Mouse (Mus musculus): ENCODE results near the gene Pde7b. TPM values are rescaled to one million over a fixed set of nuclear protein-coding genes. Genes with fewer than 3 reads are reported as not detected.
A peak's percentile ranks its signal among the peaks of the same experiment; 100 is the strongest.

Pde7b gene
- polyA plus RNA-seq, 1 experiment: 17.7 TPM

GRCm38 (mm10) chr10:20474831-20475230 is 250.0 kb downstream of the Pde7b start:
- Histone ChIP-seq H3K4me3 (replicated peaks; ENCODE audit: extremely low read depth, low read depth, low read length) (no peak overlapping the region), H3K4me1 (ENCODE audit: control insufficient read depth, insufficient read depth, low read length) (peaks cover 12% of the 10 kb centered on the region; the same call in 1 of the 2 replicates)
- 71% methylated on average over 7 of the region's 7 CpGs for WGBS
- no peak for TF ChIP-seq POLR2A (IDR thresholded peaks at IDR 0.05; ENCODE audit: borderline replicate concordance, extremely low read depth, low read depth, low read length)
- DNase-seq: no peak

GRCm38 (mm10) chr10:20474036-20474435 is 250.8 kb downstream of the Pde7b start:
- TF ChIP-seq POLR2A (IDR thresholded peaks at IDR 0.05; ENCODE audit: borderline replicate concordance, extremely low read depth, low read depth, low read length) (no peak), CTCF (IDR thresholded peaks at IDR 0.05; ENCODE audit: insufficient read depth, low read length) (no peak)
- Histone ChIP-seq H3K4me1 (ENCODE audit: control insufficient read depth, insufficient read depth, low read length) (peaks cover 10% of the 10 kb centered on the region; the same call in 1 of the 2 replicates), H3K4me3 (replicated peaks; ENCODE audit: extremely low read depth, low read depth, low read length) (no peak overlapping the region)
- 65% methylated on average over 9 of the region's 9 CpGs for WGBS
- no peak for DNase-seq

GRCm38 (mm10) chr10:20473505-20473904 is 251.4 kb downstream of the Pde7b start:
- H3K4me3 ChIP-seq (replicated peaks; ENCODE audit: extremely low read depth, low read depth, low read length): no peak overlapping the region
- no peak for DNase-seq
- H3K4me1 ChIP-seq (ENCODE audit: control insufficient read depth, insufficient read depth, low read length): peaks cover 7% of the 10 kb centered on the region; the same call in 1 of the 2 replicates
- no peak for TF ChIP-seq CTCF (IDR thresholded peaks at IDR 0.05; ENCODE audit: insufficient read depth, low read length)
- TF ChIP-seq POLR2A (IDR thresholded peaks at IDR 0.05; ENCODE audit: borderline replicate concordance, extremely low read depth, low read depth, low read length): no peak
- 93% methylated on average over 5 of the region's 5 CpGs for WGBS

- Histone ChIP-seq H3K4me1 (ENCODE audit: control insufficient read depth, insufficient read depth, low read length) (peaks cover 7% of the 10 kb centered on the region; the same call in 1 of the 2 replicates), H3K4me3 (replicated peaks; ENCODE audit: extremely low read depth, low read depth, low read length) (peak overlapping the region; percentile 8)
- WGBS: 41% methylated on average over 8 of the region's 8 CpGs
- TF ChIP-seq CTCF (IDR thresholded peaks at IDR 0.05; ENCODE audit: insufficient read depth, low read length) (no peak), POLR2A (IDR thresholded peaks at IDR 0.05; ENCODE audit: borderline replicate concordance, extremely low read depth, low read depth, low read length) (no peak)
- no peak for DNase-seq
Measured at GRCm38 (mm10) chr10:20472007-20472406, 252.9 kb downstream of the Pde7b start.

- 77% methylated on average over 3 of the region's 3 CpGs for WGBS
- Histone ChIP-seq H3K4me1 (ENCODE audit: control insufficient read depth, insufficient read depth, low read length) (no peaks in the 10 kb centered on the region), H3K4me3 (replicated peaks; ENCODE audit: extremely low read depth, low read depth, low read length) (no peak overlapping the region)
- TF ChIP-seq POLR2A (IDR thresholded peaks at IDR 0.05; ENCODE audit: borderline replicate concordance, extremely low read depth, low read depth, low read length) (no peak), CTCF (IDR thresholded peaks at IDR 0.05; ENCODE audit: insufficient read depth, low read length) (no peak)
- no peak for DNase-seq
Measured at GRCm38 (mm10) chr10:20464631-20465030, 260.2 kb downstream of the Pde7b start.

DNA sequence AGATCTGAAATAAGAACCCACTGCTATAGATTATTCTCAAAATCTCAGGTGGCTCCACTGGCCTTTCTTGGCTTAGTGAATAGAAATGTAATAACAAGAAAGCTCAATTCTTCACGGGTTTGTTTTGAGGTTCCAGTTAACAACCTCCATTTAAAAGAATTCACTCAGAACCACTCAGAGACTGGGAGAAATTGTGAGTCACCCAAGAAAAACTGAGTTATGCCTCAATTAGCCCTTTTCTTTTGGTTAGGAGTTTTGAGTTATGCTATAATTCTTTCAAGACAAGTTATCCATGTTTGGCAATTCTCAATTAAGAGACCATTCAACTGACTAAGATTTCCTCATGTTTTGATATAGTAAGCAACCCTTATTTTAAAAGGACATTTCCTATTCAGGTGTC is 260.9 kb downstream of the Pde7b start:
- H3K4me3 ChIP-seq (replicated peaks; ENCODE audit: extremely low read depth, low read depth, low read length): no peak overlapping the region
- no peaks in the 10 kb centered on the region for H3K4me1 ChIP-seq (ENCODE audit: control insufficient read depth, insufficient read depth, low read length)
- 89% methylated on average over 1 of the region's 1 CpGs for WGBS
- TF ChIP-seq CTCF (IDR thresholded peaks at IDR 0.05; ENCODE audit: insufficient read depth, low read length) (no peak), POLR2A (IDR thresholded peaks at IDR 0.05; ENCODE audit: borderline replicate concordance, extremely low read depth, low read depth, low read length) (no peak)
- DNase-seq: no peak

GRCm38 (mm10) chr10:20462596-20462995 is 262.3 kb downstream of the Pde7b start:
- Histone ChIP-seq H3K4me1 (ENCODE audit: control insufficient read depth, insufficient read depth, low read length) (no peaks in the 10 kb centered on the region), H3K4me3 (replicated peaks; ENCODE audit: extremely low read depth, low read depth, low read length) (no peak overlapping the region)
- 39% methylated on average over 4 of the region's 4 CpGs for WGBS
- TF ChIP-seq CTCF (IDR thresholded peaks at IDR 0.05; ENCODE audit: insufficient read depth, low read length): no peak
- DNase-seq: no peak

GRCm38 (mm10) chr10:20459657-20460350 is 265.1 kb downstream of the Pde7b start:
- no peak for TF ChIP-seq POLR2A (IDR thresholded peaks at IDR 0.05; ENCODE audit: borderline replicate concordance, extremely low read depth, low read depth, low read length)
- TF ChIP-seq CTCF (IDR thresholded peaks at IDR 0.05; ENCODE audit: insufficient read depth, low read length): no peak
- no peak for DNase-seq
- 97% methylated on average over 7 of the region's 7 CpGs for WGBS
- Histone ChIP-seq H3K4me3 (replicated peaks; ENCODE audit: extremely low read depth, low read depth, low read length) (no peak overlapping the region), H3K4me1 (ENCODE audit: control insufficient read depth, insufficient read depth, low read length) (no peaks in the 10 kb centered on the region)

GRCm38 (mm10) chr10:20459160-20459559 is 265.7 kb downstream of the Pde7b start:
- 54% methylated on average over 3 of the region's 3 CpGs for WGBS
- Histone ChIP-seq H3K4me1 (ENCODE audit: control insufficient read depth, insufficient read depth, low read length) (no peaks in the 10 kb centered on the region), H3K4me3 (replicated peaks; ENCODE audit: extremely low read depth, low read depth, low read length) (no peak overlapping the region)
- TF ChIP-seq POLR2A (IDR thresholded peaks at IDR 0.05; ENCODE audit: borderline replicate concordance, extremely low read depth, low read depth, low read length) (no peak), CTCF (IDR thresholded peaks at IDR 0.05; ENCODE audit: insufficient read depth, low read length) (no peak)
- no peak for DNase-seq

GRCm38 (mm10) chr10:20454387-20455065 is 270.4 kb downstream of the Pde7b start:
- H3K4me3 ChIP-seq (replicated peaks; ENCODE audit: extremely low read depth, low read depth, low read length): no peak overlapping the region
- WGBS: 71% methylated on average over 6 of the region's 6 CpGs
- DNase-seq: no peak
- no peaks in the 10 kb centered on the region for H3K4me1 ChIP-seq (ENCODE audit: control insufficient read depth, insufficient read depth, low read length)
- TF ChIP-seq CTCF (IDR thresholded peaks at IDR 0.05; ENCODE audit: insufficient read depth, low read length) (no peak), POLR2A (IDR thresholded peaks at IDR 0.05; ENCODE audit: borderline replicate concordance, extremely low read depth, low read depth, low read length) (no peak)

Measured in lung, adult 2 months (tissue).